Mouse (Mus musculus) liver, embryonic 15.5 days (tissue): ENCODE data around the gene Gm42715. TPM values are rescaled to one million over a fixed set of nuclear protein-coding genes. Genes with fewer than 3 reads are reported as not detected.
"Not testable (repeated sequence)": the region's sequence is repeated elsewhere in the genome, so short reads cannot be mapped to it uniquely, and the experiment has no call there.

ENCODE experiments used
- ATAC-seq: fragments of 200-750 bp; cut with Nextera tagmentation; 2 replicates; pipeline ENCODE4 v1.8.0; 2017; ENCODE audit warnings: moderate number of reproducible peaks, mild to moderate bottlenecking, moderate library complexity; ENCODE audit not compliant: insufficient read depth
- H3K27ac ChIP-seq: fragments of 300-500 bp; sonication (generic); replicated peaks from 2 replicates; pipeline ENCODE4 v1.5.1; 2015; ENCODE audit warnings: mild to moderate bottlenecking, inconsistent platforms
- H3K27me3 ChIP-seq: fragments of 300-500 bp; sonication (generic); 2 replicates; pipeline ENCODE4 v1.6.1; 2015; ENCODE audit warnings: mild to moderate bottlenecking, inconsistent platforms
- H3K36me3 ChIP-seq: fragments of 300-500 bp; sonication (generic); replicated peaks from 2 replicates; pipeline ENCODE4 v1.6.1; 2015; ENCODE audit warnings: moderate library complexity, mild to moderate bottlenecking, inconsistent platforms
- H3K4me1 ChIP-seq: fragments of 300-500 bp; sonication (generic); replicated peaks from 2 replicates; pipeline ENCODE4 v1.6.1; 2015; ENCODE audit warnings: inconsistent platforms
- H3K4me2 ChIP-seq: fragments of 300-500 bp; sonication (generic); 2 replicates; pipeline ENCODE4 v1.6.1; 2015; ENCODE audit warnings: moderate library complexity, mild to moderate bottlenecking, inconsistent platforms
- H3K4me3 ChIP-seq: fragments of 300-500 bp; sonication (generic); replicated peaks from 2 replicates; pipeline ENCODE4 v1.5.1; 2015; ENCODE audit warnings: mild to moderate bottlenecking, inconsistent platforms
- H3K9ac ChIP-seq: fragments of 300-500 bp; sonication (generic); 2 replicates; pipeline ENCODE4 v1.6.1; 2015; ENCODE audit warnings: moderate library complexity, mild to moderate bottlenecking, inconsistent platforms
- H3K9me3 ChIP-seq: fragments of 300-500 bp; sonication (generic); replicated peaks from 2 replicates; pipeline ENCODE4 v1.6.1; 2016; ENCODE audit warnings: inconsistent platforms
- WGBS: fragments of 180-500 bp; shearing (Covaris S2); methylation state at CpG from one replicate; pipeline ENCODE4 v1.1.7; 2015; ENCODE audit warnings: mixed read lengths; ENCODE audit not compliant: insufficient replicate concordance; 5-methylcytosine and 5-hydroxymethylcytosine counted together
- polyA plus RNA-seq: library from polyadenylated mRNA; unstranded; fragments of >200 nt; fragmentation: Nextera tagmentation; extraction: Ambion mirVana; gene quantifications from 2 replicates; pipeline ENCODE4 v1.2.1, GENCODE M21; 2015

The Gm42715 gene
- polyA plus RNA-seq, 1 experiment from 2014 or later, result 5.2 TPM

- no peaks in the 10 kb centered on the region for H3K36me3 ChIP-seq
- no peaks in the 10 kb centered on the region for H3K9me3 ChIP-seq
- no peak overlapping the region for H3K4me2 ChIP-seq
- H3K4me3 ChIP-seq, result no peak overlapping the region
- H3K9ac ChIP-seq, result no peak overlapping the region
- H3K4me1 ChIP-seq, result peaks cover 2% of the 10 kb centered on the region; the same call in 1 of the 2 replicates
- H3K27me3 ChIP-seq, result no peaks in the 10 kb centered on the region; the same call in 1 of the 2 replicates
- WGBS, result 36% methylated on average over 3 of the region's 3 CpGs
- ATAC-seq, result no peak
- H3K27ac ChIP-seq, result no peak overlapping the region
Observed at GRCm38 (mm10) chr7:127498407-127498806, 21.0 kb upstream of the Gm42715 start.

GRCm38 (mm10) chr7:127508291-127508690 is 11.1 kb upstream of the Gm42715 start:
- H3K27ac ChIP-seq, result no peak overlapping the region
- H3K9ac ChIP-seq, result no peak overlapping the region
- no peak overlapping the region for H3K4me2 ChIP-seq
- H3K4me1 ChIP-seq, result peaks cover 19% of the 10 kb centered on the region
- no peaks in the 10 kb centered on the region; the same call in 1 of the 2 replicates for H3K27me3 ChIP-seq
- no peak overlapping the region for H3K4me3 ChIP-seq
- H3K36me3 ChIP-seq, result no peaks in the 10 kb centered on the region
- H3K9me3 ChIP-seq, result no peaks in the 10 kb centered on the region
- 77% methylated on average over 3 of the region's 3 CpGs for WGBS
- ATAC-seq, result no peak

GRCm38 (mm10) chr7:127509830-127510229 is 9.6 kb upstream of the Gm42715 start:
- WGBS, result 66% methylated on average over 4 of the region's 4 CpGs
- not testable (repeated sequence) for H3K9me3 ChIP-seq, H3K27me3 ChIP-seq, ATAC-seq, H3K36me3 ChIP-seq, H3K4me3 ChIP-seq, H3K27ac ChIP-seq, H3K9ac ChIP-seq, H3K4me2 ChIP-seq
- H3K4me1 ChIP-seq, result peaks cover 33% of the 10 kb centered on the region

GRCm38 (mm10) chr7:127511241-127511640 is 8.1 kb upstream of the Gm42715 start:
- no peaks in the 10 kb centered on the region for H3K9me3 ChIP-seq
- WGBS, result 40% methylated on average over 8 of the region's 8 CpGs
- H3K27ac ChIP-seq, result peak overlapping the region; percentile 99; the same call in 1 of the 2 replicates
- H3K4me2 ChIP-seq, result peak overlapping the region; percentile 84
- H3K4me1 ChIP-seq, result peaks cover 34% of the 10 kb centered on the region
- no peaks in the 10 kb centered on the region for H3K27me3 ChIP-seq
- H3K36me3 ChIP-seq, result peaks cover 18% of the 10 kb centered on the region
- H3K9ac ChIP-seq, result peak overlapping the region; percentile 94
- ATAC-seq, result no peak
- peak overlapping the region; percentile 95 for H3K4me3 ChIP-seq

DNA sequence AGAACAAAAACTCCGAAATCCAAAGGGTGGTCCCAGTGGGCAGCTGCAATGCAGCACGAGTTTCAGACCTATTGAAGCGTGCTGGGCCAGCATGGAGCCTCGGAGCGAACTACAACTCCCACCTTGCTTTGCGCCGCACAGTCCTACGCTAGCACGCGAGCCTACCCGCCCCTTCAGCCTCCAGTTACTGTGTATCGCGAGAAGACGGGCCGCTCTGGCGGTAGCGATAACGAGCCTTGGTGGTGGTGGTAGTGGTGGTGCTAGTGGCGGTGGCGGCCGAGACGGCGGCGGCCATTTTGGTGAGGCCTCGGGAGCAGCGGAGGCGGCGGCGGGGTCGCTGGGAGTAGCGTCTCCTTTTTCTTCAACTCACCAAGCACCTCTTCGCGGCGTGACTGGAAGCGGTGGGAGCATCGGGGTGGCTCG is 7.6 kb upstream of the Gm42715 start, which contains the start of gene Srcap:
Gene Srcap, plus strand, starts transcription at position 176 of the 423 bp plus-strand sequence.
- H3K4me3 ChIP-seq, result peak within 1 kb of the TSS; percentile 95
- peak; percentile 96 for ATAC-seq
- under 1% methylated on average over 37 of the region's 37 CpGs for WGBS
- peaks cover 24% of the 10 kb centered on the region for H3K36me3 ChIP-seq
- H3K4me2 ChIP-seq, result peak within 1 kb of the TSS; percentile 84
- no peaks in the 10 kb centered on the region for H3K9me3 ChIP-seq
- no peaks in the 10 kb centered on the region for H3K27me3 ChIP-seq
- peak within 1 kb of the TSS; percentile 99 for H3K27ac ChIP-seq
- H3K4me1 ChIP-seq, result peaks cover 34% of the 10 kb centered on the region
- peak within 1 kb of the TSS; percentile 94 for H3K9ac ChIP-seq

- Histone ChIP-seq H3K36me3 (peaks cover 30% of the 10 kb centered on the region), H3K4me3 (peak overlapping the region; percentile 95), H3K9ac (peak overlapping the region; percentile 94), H3K27me3 (no peaks in the 10 kb centered on the region), H3K4me1 (peaks cover 34% of the 10 kb centered on the region), H3K4me2 (peak overlapping the region; percentile 84), H3K9me3 (no peaks in the 10 kb centered on the region), H3K27ac (peak overlapping the region; percentile 99)
- WGBS, result under 1% methylated on average over 88 of the region's 93 CpGs
- ATAC-seq, result peak; percentile 85
Observed at GRCm38 (mm10) chr7:127512231-127513015, 7.0 kb upstream of the Gm42715 start.

- H3K9ac ChIP-seq, result peak overlapping the region; percentile 94; the same call in 1 of the 2 replicates
- H3K27me3 ChIP-seq, result no peaks in the 10 kb centered on the region
- no peak for ATAC-seq
- H3K27ac ChIP-seq, result peak overlapping the region; percentile 99
- H3K36me3 ChIP-seq, result peaks cover 36% of the 10 kb centered on the region
- H3K9me3 ChIP-seq, result no peaks in the 10 kb centered on the region
- H3K4me2 ChIP-seq, result peak overlapping the region; percentile 84
- peaks cover 34% of the 10 kb centered on the region for H3K4me1 ChIP-seq
- WGBS, result 10% methylated on average over 8 of the region's 8 CpGs
- peak overlapping the region; percentile 95 for H3K4me3 ChIP-seq
Observed at GRCm38 (mm10) chr7:127513016-127513390, 6.4 kb upstream of the Gm42715 start.

- peaks cover 43% of the 10 kb centered on the region for H3K36me3 ChIP-seq
- H3K4me1 ChIP-seq, result peaks cover 34% of the 10 kb centered on the region
- peak overlapping the region; percentile 99 for H3K27ac ChIP-seq
- no peaks in the 10 kb centered on the region for H3K9me3 ChIP-seq
- WGBS, result 74% methylated on average over 3 of the region's 3 CpGs
- H3K27me3 ChIP-seq, result no peaks in the 10 kb centered on the region
- no peak overlapping the region for H3K9ac ChIP-seq
- H3K4me3 ChIP-seq, result peak overlapping the region; percentile 95
- peak overlapping the region; percentile 84 for H3K4me2 ChIP-seq
- no peak for ATAC-seq
Observed at GRCm38 (mm10) chr7:127513781-127514180, 5.6 kb upstream of the Gm42715 start.

DNA sequence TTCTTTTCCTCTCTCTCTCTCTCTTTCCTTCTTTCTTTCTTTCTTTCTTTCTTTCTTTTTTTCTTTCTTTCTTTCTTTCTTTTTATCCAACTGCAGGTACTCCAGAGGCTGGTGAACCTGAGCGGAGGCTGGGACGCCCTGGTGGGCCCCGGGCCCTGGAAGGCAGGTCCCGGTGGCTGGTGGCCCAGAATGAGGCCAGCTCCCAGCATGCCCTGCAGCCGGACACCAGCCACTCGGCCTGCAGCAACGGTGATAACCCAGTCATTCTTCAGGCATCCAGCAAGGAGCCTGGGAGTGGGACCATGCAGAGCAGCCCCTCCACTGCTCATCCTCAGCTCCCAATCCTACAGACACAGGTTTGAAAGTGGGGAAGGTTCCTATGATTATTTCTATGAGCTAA is 3.5 kb upstream of the Gm42715 start:
- no peak for ATAC-seq
- H3K36me3 ChIP-seq, result peaks cover 62% of the 10 kb centered on the region
- no peak overlapping the region for H3K9ac ChIP-seq
- no peak overlapping the region for H3K4me2 ChIP-seq
- H3K27me3 ChIP-seq, result no peaks in the 10 kb centered on the region
- peaks cover 32% of the 10 kb centered on the region for H3K4me1 ChIP-seq
- H3K27ac ChIP-seq, result no peak overlapping the region
- H3K4me3 ChIP-seq, result no peak overlapping the region
- no peaks in the 10 kb centered on the region for H3K9me3 ChIP-seq
- WGBS, result 91% methylated on average over 7 of the region's 7 CpGs

DNA sequence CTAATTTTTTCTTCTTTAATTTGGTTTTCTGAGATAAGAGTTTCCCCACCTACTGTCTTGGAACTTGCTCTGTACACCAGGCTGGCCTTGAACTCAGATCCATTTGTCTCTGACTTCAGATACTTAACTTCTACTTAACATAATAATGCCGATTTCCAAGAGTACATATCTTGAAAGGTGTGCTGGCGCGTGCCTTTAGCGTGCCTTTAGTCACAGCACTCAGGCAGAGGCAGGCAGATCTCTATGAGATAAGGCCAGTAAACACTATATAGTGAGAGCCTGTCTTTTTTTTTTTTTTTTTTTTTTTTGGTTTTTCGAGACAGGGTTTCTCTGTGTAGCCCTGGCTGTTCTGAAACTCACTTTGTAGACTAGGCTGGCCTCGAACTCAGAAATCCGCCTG is 3.0 kb upstream of the Gm42715 start:
- no peak overlapping the region for H3K27ac ChIP-seq
- no peak overlapping the region for H3K4me3 ChIP-seq
- H3K4me1 ChIP-seq, result peaks cover 27% of the 10 kb centered on the region
- ATAC-seq, result no peak
- no peaks in the 10 kb centered on the region for H3K27me3 ChIP-seq
- WGBS, result 87% methylated on average over 7 of the region's 7 CpGs
- peaks cover 67% of the 10 kb centered on the region for H3K36me3 ChIP-seq
- H3K4me2 ChIP-seq, result no peak overlapping the region
- H3K9me3 ChIP-seq, result no peaks in the 10 kb centered on the region
- no peak overlapping the region for H3K9ac ChIP-seq

DNA sequence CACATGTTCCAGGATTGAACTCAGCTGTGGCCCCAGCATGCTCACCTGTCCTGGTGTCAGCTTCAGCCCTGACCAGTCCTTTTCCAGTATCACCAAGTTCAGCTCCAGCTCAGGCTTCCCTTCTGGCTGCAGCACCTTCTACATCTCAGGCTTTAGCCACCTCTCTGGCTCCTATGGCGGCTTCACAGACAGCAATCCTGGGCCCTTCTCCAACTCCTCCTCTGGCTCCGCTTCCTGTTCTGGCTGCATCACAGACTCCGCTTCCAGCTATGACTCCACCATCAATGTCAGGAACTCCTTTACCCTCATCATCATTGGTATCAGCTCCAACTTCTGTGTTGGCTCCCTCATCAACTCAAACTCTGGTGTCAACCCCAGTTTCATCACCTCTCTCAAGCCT is 22.3 kb downstream of the Gm42715 start:
- no peak overlapping the region for H3K9ac ChIP-seq
- no peak overlapping the region for H3K27ac ChIP-seq
- H3K9me3 ChIP-seq, result no peaks in the 10 kb centered on the region
- ATAC-seq, result no peak
- 91% methylated on average over 3 of the region's 3 CpGs for WGBS
- H3K4me2 ChIP-seq, result no peak overlapping the region
- H3K27me3 ChIP-seq, result no peaks in the 10 kb centered on the region
- H3K4me3 ChIP-seq, result no peak overlapping the region
- peaks cover 96% of the 10 kb centered on the region for H3K36me3 ChIP-seq
- H3K4me1 ChIP-seq, result no peaks in the 10 kb centered on the region
